Mouse (Mus musculus) brown adipose tissue, adult 24 weeks (tissue): ENCODE data around the gene Grb2. TPM values are rescaled to one million over a fixed set of nuclear protein-coding genes. Genes with fewer than 3 reads are reported as not detected.

Experiments used
- H3K27ac ChIP-seq: fragments of 200-500 bp; replicated peaks from 2 replicates; pipeline ENCODE4 v1.5.1; 2012; ENCODE audit warnings: low read depth, mild to moderate bottlenecking, low read length
- H3K4me1 ChIP-seq: fragments of 200-500 bp; 2 replicates; pipeline ENCODE4 v1.6.1; 2012; ENCODE audit warnings: low read length, mixed read lengths; ENCODE audit not compliant: control insufficient read depth, insufficient read depth, insufficient read length
- H3K4me3 ChIP-seq: fragments of 200-500 bp; 2 replicates; pipeline ENCODE4 v1.5.1; 2012; ENCODE audit warnings: low read depth, mild to moderate bottlenecking, low read length, moderate library complexity; ENCODE audit not compliant: insufficient read depth
- polyA plus RNA-seq: library from polyadenylated mRNA; stranded (reverse); fragments of >200 nt; gene quantifications from 2 replicates; pipeline ENCODE4 v1.2.4, GENCODE M21; 2012; ENCODE audit not compliant: missing spikeins, insufficient read depth, insufficient read length

Gene Grb2
- polyA plus RNA-seq, 1 experiment, result 29.1 TPM

DNA sequence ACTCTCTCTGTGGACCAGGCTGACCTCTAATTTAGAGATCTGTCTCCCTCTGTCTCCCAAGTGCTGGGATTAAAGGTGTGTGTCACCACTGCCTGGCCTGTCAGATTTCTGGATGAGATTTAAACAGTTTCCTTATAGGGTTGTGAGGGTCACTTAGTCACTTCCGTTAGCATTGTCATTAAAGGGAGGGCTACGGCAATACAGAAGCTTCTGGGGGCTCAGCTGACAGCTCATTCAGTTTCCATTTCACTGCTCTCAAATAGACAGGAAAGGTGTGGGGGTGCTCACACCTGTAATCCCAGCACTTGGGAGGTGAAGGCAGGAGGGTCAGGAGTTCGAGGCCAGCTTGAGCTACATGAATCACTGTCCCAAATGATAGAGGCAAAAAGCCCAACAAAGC lies 71.4 kb downstream of the Grb2 start:
- Histone ChIP-seq H3K4me3 (no peak overlapping the region), H3K4me1 (no peaks in the 10 kb centered on the region), H3K27ac (no peak overlapping the region)

DNA sequence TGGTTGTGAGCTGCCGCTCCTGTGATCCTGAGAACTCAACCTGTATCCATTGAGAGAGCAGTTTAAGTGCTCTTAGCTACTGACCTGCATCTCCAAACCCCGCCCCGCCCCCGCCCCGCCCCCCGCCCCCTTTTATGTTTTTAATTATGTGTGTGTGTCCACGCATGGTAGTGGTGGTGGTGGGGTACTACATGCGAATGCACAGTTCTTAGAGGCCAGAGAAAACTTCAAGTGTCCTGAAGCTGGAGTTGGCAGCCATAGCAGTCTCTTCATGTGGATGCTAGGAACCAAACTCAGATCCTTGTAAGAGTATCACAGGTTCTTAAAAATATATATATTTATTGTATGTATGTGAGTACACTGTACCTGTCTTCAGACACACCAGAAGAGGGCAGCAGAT lies 72.9 kb downstream of the Grb2 start:
- Histone ChIP-seq H3K4me1 (no peaks in the 10 kb centered on the region), H3K27ac (no peak overlapping the region), H3K4me3 (no peak overlapping the region)

GRCm38 (mm10) chr11:115635041-115635440 lies 73.4 kb downstream of the Grb2 start:
- Histone ChIP-seq H3K4me1 (no peaks in the 10 kb centered on the region), H3K4me3 (no peak overlapping the region), H3K27ac (no peak overlapping the region)

DNA sequence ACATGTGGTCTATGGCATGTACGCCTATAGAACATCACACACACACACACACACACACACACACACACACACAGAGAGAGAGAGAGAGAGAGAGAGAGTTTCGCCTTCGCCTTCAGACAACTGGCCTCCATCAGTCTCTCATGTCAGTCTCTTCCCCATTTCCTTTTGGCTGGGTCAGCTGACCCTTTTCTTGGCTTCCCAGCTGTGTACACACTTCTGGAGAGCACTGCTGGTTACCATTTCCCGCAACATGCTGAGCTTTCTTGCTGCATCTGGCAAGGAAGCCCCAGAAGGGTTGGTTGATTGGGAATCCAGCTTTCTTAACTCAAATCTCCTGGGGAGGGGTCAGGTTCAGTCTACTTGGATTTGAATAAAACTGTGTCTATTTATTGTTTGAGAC lies 74.3 kb downstream of the Grb2 start:
- H3K27ac ChIP-seq, result 0 out of 2 replicates have a peak overlapping the region, but pooled peaks have one; percentile 8
- no peaks in the 10 kb centered on the region for H3K4me1 ChIP-seq
- H3K4me3 ChIP-seq, result no peak overlapping the region

DNA sequence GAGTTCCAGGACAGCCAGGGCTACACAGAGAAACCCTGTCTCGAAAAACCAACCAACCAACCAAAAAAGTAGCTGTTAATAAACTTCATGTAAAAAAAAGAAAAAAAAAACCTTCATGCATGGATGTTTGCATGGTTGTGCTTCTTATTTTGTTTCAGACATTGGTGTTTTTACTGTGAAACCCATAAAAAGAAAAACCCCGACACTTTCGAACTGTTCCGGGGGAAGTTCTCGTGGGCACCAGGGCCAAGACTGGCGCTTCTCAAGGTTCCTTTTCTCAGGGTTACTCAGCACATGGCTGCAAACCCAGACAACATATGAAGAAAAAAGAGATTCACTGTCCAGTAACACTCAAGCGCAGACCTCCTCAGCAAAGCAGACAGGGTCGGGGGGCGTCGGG lies 75.5 kb downstream of the Grb2 start:
- Histone ChIP-seq H3K27ac (no peak overlapping the region), H3K4me3 (no peak overlapping the region), H3K4me1 (no peaks in the 10 kb centered on the region)

GRCm38 (mm10) chr11:115632247-115632646 lies 76.2 kb downstream of the Grb2 start:
- Histone ChIP-seq H3K4me1 (no peaks in the 10 kb centered on the region), H3K4me3 (no peak overlapping the region), H3K27ac (no peak overlapping the region)

- no peaks in the 10 kb centered on the region for H3K4me1 ChIP-seq
- peak overlapping the region; percentile 38 for H3K27ac ChIP-seq
- H3K4me3 ChIP-seq, result no peak overlapping the region
These were observed 76.9 kb downstream of the Grb2 start for GRCm38 (mm10) chr11:115631505-115631890.

- Histone ChIP-seq H3K27ac (peak overlapping the region; percentile 66), H3K4me1 (no peaks in the 10 kb centered on the region), H3K4me3 (no peak overlapping the region)
These were observed 77.6 kb downstream of the Grb2 start for GRCm38 (mm10) chr11:115630532-115631504.

- H3K4me3 ChIP-seq, result no peak overlapping the region
- H3K27ac ChIP-seq, result no peak overlapping the region
- H3K4me1 ChIP-seq, result no peaks in the 10 kb centered on the region
These were observed 78.5 kb downstream of the Grb2 start for GRCm38 (mm10) chr11:115629734-115630531.

- Histone ChIP-seq H3K4me3 (peak overlapping the region; percentile 27), H3K27ac (peak overlapping the region; percentile 39), H3K4me1 (no peaks in the 10 kb centered on the region)
These were observed 79.8 kb downstream of the Grb2 start for GRCm38 (mm10) chr11:115628465-115629101.

GRCm38 (mm10) chr11:115627705-115628464 lies 80.5 kb downstream of the Grb2 start, which contains the start of gene Slc25a19:
TSS of gene Slc25a19 (minus strand) at chr11:115628295.
- Histone ChIP-seq H3K4me1 (no peaks in the 10 kb centered on the region), H3K4me3 (peak within 1 kb of the TSS; percentile 76), H3K27ac (peak within 1 kb of the TSS; percentile 92)

DNA sequence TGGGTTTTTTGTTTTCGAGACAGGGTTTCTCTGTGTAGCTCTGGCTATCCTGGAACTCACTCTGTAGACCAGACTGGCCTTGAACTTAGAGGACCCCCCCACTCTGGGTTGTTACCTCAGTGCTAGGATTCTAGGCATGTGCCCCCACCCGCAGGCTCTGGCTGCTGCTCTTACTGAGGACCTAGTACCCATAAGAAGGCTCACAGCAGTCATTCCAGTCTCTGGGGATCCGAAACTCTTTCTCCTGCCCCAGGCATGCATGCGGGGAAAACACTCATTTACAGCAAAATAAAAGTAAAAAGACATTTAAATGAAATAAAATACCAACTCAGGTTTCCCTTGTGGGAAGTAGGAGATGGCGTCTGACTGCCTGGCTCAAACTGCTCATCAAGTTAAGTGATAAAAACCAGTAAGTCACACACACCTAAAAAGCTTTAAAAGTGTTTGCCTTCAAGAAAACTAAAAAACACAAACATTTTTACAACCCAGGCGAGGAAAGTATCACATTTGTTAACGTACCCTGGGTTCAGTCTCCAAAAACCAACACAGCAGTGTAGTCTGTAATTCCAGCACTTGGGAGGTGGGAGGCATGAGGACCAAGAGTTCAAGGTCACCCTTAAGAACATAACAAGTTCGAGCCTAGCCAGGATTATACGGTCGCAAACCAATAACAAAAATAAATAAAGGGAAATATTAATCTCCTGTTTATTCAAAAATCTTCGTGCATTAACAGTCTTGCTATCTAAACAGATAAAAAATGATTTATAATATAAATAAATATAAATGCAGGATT lies 81.4 kb downstream of the Grb2 start:
- Histone ChIP-seq H3K4me1 (no peaks in the 10 kb centered on the region), H3K4me3 (peak overlapping the region; percentile 76), H3K27ac (peak overlapping the region; percentile 92)

DNA sequence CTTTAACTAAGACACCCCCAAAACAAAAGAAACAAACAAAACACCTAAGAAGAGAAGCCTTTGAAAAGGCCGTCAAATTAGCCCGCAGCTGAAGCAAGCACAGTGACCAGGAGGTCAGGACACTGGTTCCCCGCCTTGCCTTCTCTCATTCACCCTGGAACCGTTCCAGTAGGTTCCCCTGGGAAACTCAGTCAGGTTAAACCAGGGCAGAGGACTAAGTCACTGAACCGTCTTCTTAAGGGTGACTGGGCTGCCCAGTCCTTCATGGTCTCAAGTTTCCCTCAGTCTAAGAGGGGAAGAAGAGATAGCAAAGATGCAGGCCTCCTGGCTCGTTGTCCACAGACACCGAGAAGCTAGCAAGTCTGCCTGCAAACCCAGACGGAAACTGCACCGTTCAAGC lies 82.5 kb downstream of the Grb2 start:
- Histone ChIP-seq H3K27ac (peak overlapping the region; percentile 93), H3K4me3 (peak overlapping the region; percentile 76), H3K4me1 (no peaks in the 10 kb centered on the region)
